Comparison of ENCODE assay signal across 20 mouse cellular contexts in genomic region chr2:33298928-33299327, GRCm38 (mm10).
DNase-seq lines count a peak whose midpoint lies in the region; ATAC-seq lines count a peak whose summit lies in the region.
"Had no signal": no experiment of that assay in that cellular context is flagged by ENCODE, and none has a peak within 500 bp of the region (broad histone marks: within the 10 kb centered on the region; RNA-seq: fewer than 3 reads in every experiment).

No protein-coding gene starts in this region.

- no peaks in the 10 kb centered on the region for H3K9me3 ChIP-seq in hindbrain, embryonic 15.5 days
- no peaks in the 10 kb centered on the region for H3K9me3 ChIP-seq in hindbrain, embryonic 14.5 days (ENCODE audit: control insufficient read depth, low read length)
- H3K9me3 ChIP-seq in megakaryocyte, embryonic 14.5 days = peaks cover 14% of the 10 kb centered on the region
- H3K9me3 ChIP-seq: embryonic facial prominence, embryonic 10.5 days; forebrain, embryonic 13.5 days; G1E; hindbrain, embryonic 13.5 days had no signal

- no peak overlapping the region for H3K27ac ChIP-seq in hindbrain, embryonic 15.5 days (replicated peaks)
- H3K27ac ChIP-seq in hindbrain, embryonic 14.5 days = no peak overlapping the region
- H3K27ac ChIP-seq: embryonic facial prominence, embryonic 10.5 days; forebrain, embryonic 13.5 days; hindbrain, embryonic 13.5 days had no signal

- no peak overlapping the region for H3K4me3 ChIP-seq in hindbrain, embryonic 15.5 days
- no peak overlapping the region for H3K4me3 ChIP-seq in hindbrain, embryonic 14.5 days (replicated peaks; ENCODE audit: low read length)
- peak overlapping the region; percentile 66 for H3K4me3 ChIP-seq in megakaryocyte, embryonic 14.5 days (replicated peaks)
- H3K4me3 ChIP-seq: embryonic facial prominence, embryonic 10.5 days; forebrain, embryonic 13.5 days; hindbrain, embryonic 13.5 days had no signal

- H3K9ac ChIP-seq in hindbrain, embryonic 15.5 days = no peak overlapping the region
- H3K9ac ChIP-seq in hindbrain, embryonic 14.5 days = no peak overlapping the region
- H3K9ac ChIP-seq: forebrain, embryonic 13.5 days; forebrain, postnatal 0 days; hindbrain, embryonic 13.5 days had no signal

- 0 out of 2 replicates have a peak, but pooled peaks have one; percentile 45 for ATAC-seq in hindbrain, embryonic 15.5 days (ENCODE audit: low FRiP score, low read depth)
- ATAC-seq in hindbrain, embryonic 14.5 days (ENCODE audit: low FRiP score) = no peak
- ATAC-seq in megakaryocyte, adult 5-6 weeks (ENCODE audit: poor library complexity, severe bottlenecking) = no peak
- ATAC-seq: CD4-positive, CD25-positive, alpha-beta regulatory T cell, adult 4 months; forebrain, embryonic 13.5 days; forebrain, postnatal 0 days had no signal

- H3K27me3 ChIP-seq in hindbrain, embryonic 15.5 days = no peaks in the 10 kb centered on the region
- H3K27me3 ChIP-seq in hindbrain, embryonic 14.5 days (ENCODE audit: control insufficient read depth, insufficient read depth, low read length) = no peaks in the 10 kb centered on the region
- H3K27me3 ChIP-seq in megakaryocyte, embryonic 14.5 days (replicated peaks) = no peaks in the 10 kb centered on the region
- H3K27me3 ChIP-seq: forebrain, embryonic 13.5 days; hindbrain, embryonic 13.5 days had no signal

- H3K36me3 ChIP-seq in hindbrain, embryonic 15.5 days = 0 out of 2 replicates have a peak, but pooled peaks cover 11% of the 10 kb centered on the region
- 0 out of 2 replicates have a peak, but pooled peaks cover 4% of the 10 kb centered on the region for H3K36me3 ChIP-seq in hindbrain, embryonic 14.5 days (replicated peaks; ENCODE audit: control insufficient read depth, insufficient read depth)
- H3K36me3 ChIP-seq in megakaryocyte, embryonic 14.5 days (replicated peaks; ENCODE audit: low read length) = peaks cover 2% of the 10 kb centered on the region
- H3K36me3 ChIP-seq: embryonic facial prominence, embryonic 10.5 days had no signal

- no peak for DNase-seq in hindbrain, embryonic 14.5 days (ENCODE audit: low spot score)
- peak; percentile 46 for DNase-seq in kidney, postnatal 10 days
- no peak for DNase-seq in kidney, adult 11 months
- no peak for DNase-seq in natural killer cell, adult 2 months (ENCODE audit: low spot score in 2 of 2)
- DNase-seq: adrenal gland, adult 8-10 months; adrenal gland, postnatal 36 days; B cell, adult 2 months; cerebellum, adult 2 months; cerebellum, postnatal 10 days; forebrain, postnatal 0 days; gastrocnemius, postnatal 14 days; heart, postnatal 36 days had no signal

- 84% methylated on average over 4 of the region's 4 CpGs for WGBS in hindbrain, embryonic 15.5 days
- 84% methylated on average over 4 of the region's 4 CpGs for WGBS in hindbrain, embryonic 14.5 days

- no peak overlapping the region for H3K4me2 ChIP-seq in hindbrain, embryonic 15.5 days
- no peak overlapping the region for H3K4me2 ChIP-seq in hindbrain, embryonic 14.5 days (replicated peaks)
- H3K4me2 ChIP-seq: forebrain, embryonic 13.5 days; hindbrain, embryonic 13.5 days had no signal

- peaks cover 13% of the 10 kb centered on the region for H3K4me1 ChIP-seq in hindbrain, embryonic 15.5 days (replicated peaks)
- peaks cover 5% of the 10 kb centered on the region; the same call in 1 of the 2 replicates for H3K4me1 ChIP-seq in hindbrain, embryonic 14.5 days (replicated peaks; ENCODE audit: control insufficient read depth, insufficient read depth, low read length)
- peaks cover 79% of the 10 kb centered on the region for H3K4me1 ChIP-seq in megakaryocyte, embryonic 14.5 days
